Mouse (Mus musculus): ENCODE measurements at regions not wholly inside any gene's neighbourhood (a gene's known extent, or its start where the extent isn't known, plus 50 kb on each side); places are given as distances from the start of the nearest gene placed in this dataset.

DNA sequence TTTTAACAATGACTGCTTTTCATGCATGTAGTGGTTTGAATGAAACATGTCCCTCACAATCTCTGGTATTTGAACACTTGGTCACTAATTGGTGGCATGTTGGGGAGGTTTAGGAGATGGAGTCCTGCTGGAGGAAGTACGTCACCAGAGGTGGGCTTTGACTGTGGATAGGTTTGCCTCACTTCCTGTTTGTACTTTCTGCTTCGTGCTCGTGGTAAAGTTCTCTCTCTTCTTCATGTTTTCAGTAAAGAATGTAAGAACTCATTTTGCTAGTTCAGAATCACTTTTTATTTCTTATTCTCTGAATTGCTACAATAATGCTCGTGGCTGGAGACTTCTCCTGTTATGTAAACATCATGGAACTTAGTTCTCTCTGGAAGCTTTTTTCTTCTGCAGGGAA is 310.5 kb upstream of the Ptger4 start:
- TF ChIP-seq GATA1 (IDR thresholded peaks at IDR 0.05; ENCODE audit: borderline replicate concordance, low read length), result no peak
- no peak for TF ChIP-seq FLI1 (IDR thresholded peaks at IDR 0.05; ENCODE audit: low read length)

Measured in megakaryocyte, embryonic 14.5 days (primary cell).